Mouse (Mus musculus): Measurements from ENCODE around the gene Sf1.

DNA sequence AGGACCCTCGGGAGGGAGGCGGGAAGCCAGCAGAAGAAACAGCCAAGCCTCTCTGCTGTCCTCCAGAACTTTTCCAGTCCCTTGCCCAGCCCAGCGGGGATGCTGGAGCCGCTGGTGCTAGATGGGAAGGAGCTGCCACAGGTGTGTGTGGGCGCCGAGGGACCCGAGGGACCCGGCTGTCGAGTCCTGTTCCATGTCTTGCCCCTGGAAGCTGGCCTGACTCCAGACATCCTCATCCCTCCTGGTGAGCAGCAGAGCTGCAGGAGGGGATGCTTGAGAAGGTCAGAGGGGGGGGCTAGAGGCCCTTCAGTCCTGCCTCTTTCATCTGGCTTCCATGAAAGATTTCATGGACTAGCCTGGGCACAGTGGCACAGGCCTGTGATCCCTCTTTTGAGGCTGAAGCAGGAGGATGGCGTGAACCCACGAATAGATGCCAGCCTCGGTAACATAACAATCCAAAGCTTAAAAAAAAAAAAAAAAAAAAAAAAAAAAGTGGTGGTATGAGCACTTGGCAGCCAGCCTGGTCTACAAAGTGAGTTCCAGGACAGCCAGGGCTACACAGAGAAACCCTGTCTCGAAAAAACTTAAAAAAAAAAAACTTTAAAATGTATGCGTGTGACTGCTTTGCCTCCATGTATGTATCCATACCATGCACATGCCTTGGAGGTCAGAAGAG lies 11.9 kb upstream of the Sf1 start:
- TF ChIP-seq EP300 (IDR thresholded peaks at IDR 0.05) (no peak), CTCF (IDR thresholded peaks at IDR 0.05) (no peak)

Data from lung, postnatal 0 days (tissue).